Mouse (Mus musculus): ENCODE measurements around the gene Eif3g.

The Eif3g gene

DNA sequence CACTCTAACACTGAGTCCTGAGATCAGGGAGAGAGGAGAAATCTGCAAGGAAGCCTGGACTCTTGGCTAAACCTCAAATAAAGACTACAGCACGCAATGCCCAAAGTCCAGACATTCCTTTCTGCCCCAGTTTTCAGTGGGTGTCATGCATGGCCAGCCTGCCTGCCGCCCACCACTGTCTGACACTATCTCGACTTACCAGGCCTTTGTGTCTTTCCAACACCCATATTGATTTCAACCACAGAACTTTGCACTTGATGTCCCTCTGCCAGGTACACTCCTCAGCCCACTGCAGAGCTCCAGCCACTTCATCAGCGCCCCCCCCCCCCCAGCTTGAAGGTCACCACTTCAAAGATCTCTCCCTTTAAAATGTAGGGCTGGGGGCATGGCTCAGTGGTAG is 36.2 kb downstream of the Eif3g start:
- no peak for DNase-seq (ENCODE audit: low spot score in 2 of 2)

DNA sequence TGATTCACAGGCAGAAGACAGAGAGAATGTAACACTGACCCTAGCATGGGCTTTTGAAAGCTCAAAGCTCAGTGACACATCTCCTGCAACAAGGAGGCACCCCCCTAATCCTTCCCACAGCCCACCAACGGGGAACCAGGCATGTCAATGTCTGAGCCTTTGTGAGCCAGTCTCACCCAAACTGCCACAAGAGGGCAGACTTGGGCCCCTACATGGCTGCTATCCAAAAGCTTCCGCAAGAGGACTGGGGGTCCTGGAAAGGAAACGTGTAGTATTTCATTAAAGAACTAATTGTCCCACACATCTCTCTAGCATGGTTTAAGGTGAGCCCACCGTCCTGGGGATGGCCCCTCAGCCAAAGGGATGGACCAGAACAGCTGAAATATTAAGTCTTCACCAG is 36.6 kb downstream of the Eif3g start:
- DNase-seq (ENCODE audit: low spot score in 2 of 2): no peak

DNA sequence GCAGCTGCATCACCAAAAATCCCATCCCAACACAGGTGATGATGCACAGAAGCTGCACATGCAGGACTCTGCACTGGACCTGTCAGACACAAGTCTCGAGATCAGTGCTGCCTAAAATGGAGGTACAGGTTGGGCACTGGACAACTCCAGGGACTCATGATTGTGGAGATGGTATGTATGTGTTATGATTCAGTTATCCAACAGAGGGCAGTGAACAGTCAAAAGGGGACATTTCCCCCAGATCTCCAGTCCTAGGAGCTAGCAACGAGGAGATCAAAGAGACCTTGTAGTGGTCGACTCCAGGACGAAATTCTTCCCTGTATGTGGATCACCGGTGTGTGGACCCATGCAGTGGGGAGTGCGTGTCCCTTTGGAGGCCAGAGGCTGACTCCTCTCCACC is 38.5 kb downstream of the Eif3g start:
- no peak for DNase-seq (ENCODE audit: low spot score in 2 of 2)

DNA sequence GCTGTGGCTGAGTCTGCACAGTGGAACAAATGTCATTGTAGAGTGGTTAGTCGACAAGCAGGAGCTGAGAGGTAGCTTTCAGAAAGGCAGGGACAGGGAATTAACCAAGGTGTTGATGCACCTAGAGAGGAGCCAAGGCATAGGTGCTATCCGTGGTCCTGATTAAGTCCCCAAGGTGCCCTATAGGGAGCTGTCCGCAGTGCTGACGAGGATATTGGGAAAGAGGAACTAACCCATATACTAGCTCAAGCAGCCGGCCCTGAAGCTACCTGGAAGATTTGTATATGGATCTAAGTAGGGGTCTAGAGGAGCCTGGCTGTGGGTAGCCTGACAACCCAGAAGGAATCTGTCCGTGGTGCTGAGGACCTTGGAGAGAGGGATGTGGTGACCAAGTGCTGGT is 41.3 kb downstream of the Eif3g start:
- DNase-seq (ENCODE audit: low spot score in 2 of 2): no peak

DNA sequence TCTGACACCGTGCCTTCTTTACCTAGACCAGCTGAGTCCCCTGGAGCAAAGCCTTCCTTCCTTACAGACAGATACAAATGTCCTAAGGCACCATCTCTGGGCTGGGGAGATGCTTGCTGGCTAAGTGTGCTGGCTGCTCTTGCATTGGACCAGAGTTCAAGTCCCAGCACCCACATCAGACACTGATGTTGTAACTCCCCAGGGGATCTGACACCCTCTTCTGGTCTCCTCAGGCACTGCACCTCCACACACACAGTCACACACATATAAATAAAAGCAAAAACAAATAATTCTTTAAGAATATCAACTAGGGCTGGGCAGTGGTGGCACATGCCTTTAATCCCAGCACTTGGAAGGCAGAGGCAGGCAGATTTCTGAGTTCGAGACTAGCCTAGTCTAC is 48.2 kb downstream of the Eif3g start:
- DNase-seq (ENCODE audit: low spot score in 2 of 2): no peak
